Mouse (Mus musculus): Measurements from ENCODE around the gene Olfr646. TPM values are rescaled to one million over a fixed set of nuclear protein-coding genes. Genes with fewer than 3 reads are reported as not detected.

The Olfr646 gene
- polyA plus RNA-seq, 1 experiment from 2014 or later: not detected

Other genes with a start within 250 kb of the Olfr646 start
- not detected in 2 replicates for gene Olfr66, start 218.6 kb upstream of the Olfr646 start, polyA plus RNA-seq (2015; fragmentation: Nextera tagmentation; extraction: Ambion mirVana)
- gene Olfr64, start 210.4 kb upstream of the Olfr646 start, polyA plus RNA-seq (2015; fragmentation: Nextera tagmentation; extraction: Ambion mirVana): not detected in 2 replicates
- gene Olfr65, start 201.4 kb upstream of the Olfr646 start, polyA plus RNA-seq (2015; fragmentation: Nextera tagmentation; extraction: Ambion mirVana): not detected in 2 replicates
- gene Olfr631, start 176.0 kb upstream of the Olfr646 start, polyA plus RNA-seq (2015; fragmentation: Nextera tagmentation; extraction: Ambion mirVana): not detected in 2 replicates
- gene Olfr632, start 170.5 kb upstream of the Olfr646 start, polyA plus RNA-seq (2015; fragmentation: Nextera tagmentation; extraction: Ambion mirVana): not detected in 2 replicates
- not detected in 2 replicates for gene Olfr633, start 160.4 kb upstream of the Olfr646 start, polyA plus RNA-seq (2015; fragmentation: Nextera tagmentation; extraction: Ambion mirVana)
- not detected in 2 replicates for gene Olfr635, start 133.7 kb upstream of the Olfr646 start, polyA plus RNA-seq (2015; fragmentation: Nextera tagmentation; extraction: Ambion mirVana)
- gene Olfr638, start 106.1 kb upstream of the Olfr646 start, polyA plus RNA-seq (2015; fragmentation: Nextera tagmentation; extraction: Ambion mirVana): not detected in 2 replicates
- gene Olfr639, start 87.6 kb upstream of the Olfr646 start, polyA plus RNA-seq (2015; fragmentation: Nextera tagmentation; extraction: Ambion mirVana): 0.05 TPM in 1 of 2 replicates, not detected in the other
- not detected in 2 replicates for gene Olfr640, start 79.3 kb upstream of the Olfr646 start, polyA plus RNA-seq (2015; fragmentation: Nextera tagmentation; extraction: Ambion mirVana)
- not detected in 2 replicates for gene Olfr641, start 69.4 kb upstream of the Olfr646 start, polyA plus RNA-seq (2015; fragmentation: Nextera tagmentation; extraction: Ambion mirVana)
- gene Olfr642, start 52.2 kb upstream of the Olfr646 start, polyA plus RNA-seq (2015; fragmentation: Nextera tagmentation; extraction: Ambion mirVana): not detected in 2 replicates
- not detected in 2 replicates for gene 4930516K23Rik, start 43.4 kb upstream of the Olfr646 start, polyA plus RNA-seq (2015; fragmentation: Nextera tagmentation; extraction: Ambion mirVana)
- gene Olfr644, start 33.0 kb upstream of the Olfr646 start, polyA plus RNA-seq (2015; fragmentation: Nextera tagmentation; extraction: Ambion mirVana): not detected in 2 replicates
- not detected in 2 replicates for gene Olfr645, start 19.4 kb upstream of the Olfr646 start, polyA plus RNA-seq (2015; fragmentation: Nextera tagmentation; extraction: Ambion mirVana)
- gene Ubqln5, start 25.0 kb downstream of the Olfr646 start, polyA plus RNA-seq (2015; fragmentation: Nextera tagmentation; extraction: Ambion mirVana): not detected in 2 replicates
- not detected in 2 replicates for gene Olfr643, start 32.5 kb downstream of the Olfr646 start, polyA plus RNA-seq (2015; fragmentation: Nextera tagmentation; extraction: Ambion mirVana)
- not detected in 2 replicates for gene Ubqln3, start 38.4 kb downstream of the Olfr646 start, polyA plus RNA-seq (2015; fragmentation: Nextera tagmentation; extraction: Ambion mirVana)
- gene Ubqlnl, start 45.7 kb downstream of the Olfr646 start, polyA plus RNA-seq (2015; fragmentation: Nextera tagmentation; extraction: Ambion mirVana): not detected in 2 replicates
- gene Olfm5, start 60.0 kb downstream of the Olfr646 start, polyA plus RNA-seq (2015; fragmentation: Nextera tagmentation; extraction: Ambion mirVana): not detected in 2 replicates
- 0.26 and 0.34 TPM in 2 replicates for gene Olfr648, start 78.5 kb downstream of the Olfr646 start, polyA plus RNA-seq (2015; fragmentation: Nextera tagmentation; extraction: Ambion mirVana)
- gene Olfr649, start 91.1 kb downstream of the Olfr646 start, polyA plus RNA-seq (2015; fragmentation: Nextera tagmentation; extraction: Ambion mirVana): not detected in 2 replicates
- gene Trim6, start 113.9 kb downstream of the Olfr646 start, polyA plus RNA-seq (2015; fragmentation: Nextera tagmentation; extraction: Ambion mirVana): 0.43 and 0.50 TPM in 2 replicates
- 0.90 and 1.00 TPM in 2 replicates for gene Trim34a, start 139.6 kb downstream of the Olfr646 start, polyA plus RNA-seq (2015; fragmentation: Nextera tagmentation; extraction: Ambion mirVana)
- gene Trim5, start 183.2 kb downstream of the Olfr646 start, polyA plus RNA-seq (2015; fragmentation: Nextera tagmentation; extraction: Ambion mirVana): 0.13 and 0.14 TPM in 2 replicates
- 2.4 and 2.5 TPM in 2 replicates for gene Trim12a, start 210.6 kb downstream of the Olfr646 start, polyA plus RNA-seq (2015; fragmentation: Nextera tagmentation; extraction: Ambion mirVana)
- not detected in 2 replicates for gene Trim34b, start 224.6 kb downstream of the Olfr646 start, polyA plus RNA-seq (2015; fragmentation: Nextera tagmentation; extraction: Ambion mirVana)
- 1.6 and 1.9 TPM in 2 replicates for gene Trim12c, start 248.5 kb downstream of the Olfr646 start, polyA plus RNA-seq (2015; fragmentation: Nextera tagmentation; extraction: Ambion mirVana)